Mouse (Mus musculus): ENCODE results near the gene Mta3. TPM values are rescaled to one million over a fixed set of nuclear protein-coding genes. Genes with fewer than 3 reads are reported as not detected.
"Not testable (repeated sequence)": the region's sequence is repeated elsewhere in the genome, so short reads cannot be mapped to it uniquely, and the experiment has no call there.

Mta3 gene
- polyA plus RNA-seq, 1 experiment: 162 TPM

DNA sequence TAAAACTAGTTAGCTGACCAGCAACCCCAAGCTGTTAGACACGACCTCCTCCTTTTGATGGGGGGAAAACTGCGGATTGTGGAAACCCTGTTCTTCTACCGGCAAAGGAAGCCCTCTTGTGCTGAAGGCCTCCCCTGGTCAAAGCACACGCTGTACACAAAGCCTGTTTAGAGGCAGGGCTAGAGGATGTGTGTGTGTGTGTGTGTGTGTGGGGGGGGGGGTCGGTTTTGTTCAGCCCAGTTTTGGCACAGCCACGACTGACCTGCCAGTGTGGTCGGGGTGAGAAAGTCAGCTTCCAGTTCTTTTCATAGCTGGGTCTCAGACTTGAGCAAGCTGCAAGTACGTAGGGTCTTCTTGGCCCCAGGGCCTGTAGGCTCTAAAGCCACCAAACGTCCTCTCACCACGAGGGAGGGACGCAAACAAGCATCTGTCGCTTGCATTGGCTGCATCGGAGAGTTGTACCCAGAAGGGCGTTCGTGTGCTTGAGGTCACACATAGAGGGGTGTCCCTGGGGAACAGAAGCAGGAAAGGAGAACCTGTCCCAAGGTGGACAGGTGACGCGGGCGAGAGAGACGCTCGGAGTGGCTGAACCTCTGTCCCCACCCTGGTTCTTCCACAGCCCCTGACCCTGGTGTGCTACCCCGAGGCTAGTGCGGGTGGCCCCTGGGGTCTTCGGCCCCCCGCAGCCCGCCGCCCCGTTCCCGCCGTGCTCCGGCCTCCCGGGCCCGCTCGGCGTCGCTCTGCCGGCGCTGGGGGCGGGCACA, 429 bp upstream of the Mta3 start:
- peak overlapping the region; percentile 96 for H3K9ac ChIP-seq (ENCODE audit: low read depth, poor library complexity, severe bottlenecking)
- H3K27me3 ChIP-seq (ENCODE audit: control insufficient read depth, insufficient read depth, low read length, poor library complexity, severe bottlenecking): no peaks in the 10 kb centered on the region
- H3K27ac ChIP-seq (ENCODE audit: insufficient read depth, low read length): peak overlapping the region; percentile 12
- no peak for TF ChIP-seq POLR2A (IDR thresholded peaks at IDR 0.05; ENCODE audit: insufficient read depth, low read length)
- no peak for TF ChIP-seq EP300 (IDR thresholded peaks at IDR 0.05; ENCODE audit: insufficient read depth, low read depth, low read length)
- TF ChIP-seq CTCF (IDR thresholded peaks at IDR 0.05; ENCODE audit: low read depth, low read length): no peak
- peaks cover 2% of the 10 kb centered on the region for H3K4me1 ChIP-seq (ENCODE audit: control insufficient read depth, insufficient read depth, low read length)
- H3K4me3 ChIP-seq (ENCODE audit: low read depth, low read length): peak overlapping the region; percentile 82
- H3K9me3 ChIP-seq (replicated peaks; ENCODE audit: control insufficient read depth, insufficient read depth, low read length, poor library complexity, severe bottlenecking): no peaks in the 10 kb centered on the region
- 0 out of 2 replicates have a peak, but pooled peaks cover 4% of the 10 kb centered on the region for H3K36me3 ChIP-seq (ENCODE audit: control insufficient read depth, insufficient read depth, low read length, poor library complexity, severe bottlenecking)

DNA sequence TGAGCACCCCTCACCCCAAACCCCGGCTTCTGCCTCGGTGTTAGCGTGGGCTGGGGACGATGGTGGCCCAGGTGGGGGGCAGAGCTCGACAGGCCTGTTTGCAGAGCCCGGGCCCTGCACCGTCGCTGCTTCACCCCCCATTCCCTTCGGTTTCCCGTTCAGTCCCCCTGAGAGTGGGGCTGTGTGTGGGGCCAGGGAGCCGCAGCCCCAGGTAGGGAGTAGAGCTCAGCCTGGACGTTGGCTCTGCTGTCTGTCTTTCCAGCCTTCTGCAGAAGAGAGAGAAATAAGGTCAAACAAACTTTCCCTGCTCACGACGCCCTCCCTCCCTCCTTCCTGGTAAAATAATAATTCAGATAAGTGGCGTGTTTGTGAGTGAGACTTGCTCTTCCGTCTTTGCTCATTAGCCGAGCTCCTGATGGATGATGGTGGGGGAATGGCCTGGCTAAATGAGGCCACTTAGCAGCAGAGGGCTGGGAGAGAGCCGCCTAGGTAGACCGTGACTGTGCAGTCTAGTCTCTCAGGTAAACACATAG, 697 bp downstream of the Mta3 start:
- H3K36me3 ChIP-seq (ENCODE audit: control insufficient read depth, insufficient read depth, low read length, poor library complexity, severe bottlenecking): 0 out of 2 replicates have a peak, but pooled peaks cover 5% of the 10 kb centered on the region
- no peaks in the 10 kb centered on the region for H3K9me3 ChIP-seq (replicated peaks; ENCODE audit: control insufficient read depth, insufficient read depth, low read length, poor library complexity, severe bottlenecking)
- TF ChIP-seq CTCF (IDR thresholded peaks at IDR 0.05; ENCODE audit: low read depth, low read length) (no peak), POLR2A (IDR thresholded peaks at IDR 0.05; ENCODE audit: insufficient read depth, low read length) (no peak), EP300 (IDR thresholded peaks at IDR 0.05; ENCODE audit: insufficient read depth, low read depth, low read length) (no peak)
- peak overlapping the region; percentile 84 for H3K4me3 ChIP-seq (ENCODE audit: low read depth, low read length)
- H3K4me1 ChIP-seq (ENCODE audit: control insufficient read depth, insufficient read depth, low read length): peaks cover 2% of the 10 kb centered on the region
- H3K27ac ChIP-seq (ENCODE audit: insufficient read depth, low read length): peak overlapping the region; percentile 78
- H3K27me3 ChIP-seq (ENCODE audit: control insufficient read depth, insufficient read depth, low read length, poor library complexity, severe bottlenecking): no peaks in the 10 kb centered on the region
- H3K9ac ChIP-seq (ENCODE audit: low read depth, poor library complexity, severe bottlenecking): peak overlapping the region; percentile 96

DNA sequence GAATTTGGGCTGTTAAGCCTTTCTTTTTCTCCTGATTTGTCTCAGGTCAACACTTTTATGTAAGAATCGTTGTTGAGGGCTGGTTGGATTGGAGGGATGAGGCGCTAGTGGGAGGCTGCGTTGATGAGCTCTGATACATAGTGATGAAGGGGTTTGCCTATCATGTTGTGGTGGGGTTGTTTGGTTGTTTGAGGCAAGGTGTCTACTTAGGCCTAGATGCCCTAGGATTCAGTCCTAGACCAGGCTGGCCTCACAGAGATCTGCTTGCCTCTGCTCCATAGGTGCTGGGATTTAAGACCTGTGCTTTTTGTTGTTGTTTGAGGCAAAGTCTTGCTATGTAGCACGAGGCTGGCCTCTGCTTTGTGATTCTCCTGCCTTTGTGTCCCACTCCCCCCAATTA, 1.4 kb downstream of the Mta3 start:
- Histone ChIP-seq H3K27ac (ENCODE audit: insufficient read depth, low read length) (peak overlapping the region; percentile 78), H3K4me1 (ENCODE audit: control insufficient read depth, insufficient read depth, low read length) (peaks cover 2% of the 10 kb centered on the region), H3K9ac (ENCODE audit: low read depth, poor library complexity, severe bottlenecking) (peak overlapping the region; percentile 96), H3K36me3 (ENCODE audit: control insufficient read depth, insufficient read depth, low read length, poor library complexity, severe bottlenecking) (0 out of 2 replicates have a peak, but pooled peaks cover 5% of the 10 kb centered on the region), H3K9me3 (replicated peaks; ENCODE audit: control insufficient read depth, insufficient read depth, low read length, poor library complexity, severe bottlenecking) (no peaks in the 10 kb centered on the region), H3K27me3 (ENCODE audit: control insufficient read depth, insufficient read depth, low read length, poor library complexity, severe bottlenecking) (no peaks in the 10 kb centered on the region), H3K4me3 (ENCODE audit: low read depth, low read length) (peak overlapping the region; percentile 43)
- TF ChIP-seq CTCF (IDR thresholded peaks at IDR 0.05; ENCODE audit: low read depth, low read length): no peak
- TF ChIP-seq POLR2A (IDR thresholded peaks at IDR 0.05; ENCODE audit: insufficient read depth, low read length): no peak
- no peak for TF ChIP-seq EP300 (IDR thresholded peaks at IDR 0.05; ENCODE audit: insufficient read depth, low read depth, low read length)

DNA sequence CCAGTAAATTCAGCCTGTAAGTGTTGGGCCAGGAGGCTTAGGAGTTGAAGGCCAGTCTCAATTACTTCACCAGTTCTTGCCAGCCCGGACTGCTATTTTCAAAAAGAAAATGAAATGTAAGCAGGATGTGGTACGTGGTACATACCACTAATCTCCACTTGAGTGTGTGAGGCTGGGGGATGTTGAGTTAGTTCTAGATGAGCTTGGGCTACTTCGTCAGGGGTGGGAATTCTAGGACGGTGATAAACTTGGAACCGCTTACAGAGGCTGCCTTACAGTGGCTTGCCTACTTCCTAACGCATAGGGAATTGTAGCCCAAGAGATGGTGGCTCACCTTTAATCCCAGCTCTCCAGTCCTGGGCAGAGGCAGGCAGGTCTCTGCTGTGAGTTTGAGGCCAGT, 1.9 kb downstream of the Mta3 start:
- peak overlapping the region; percentile 42 for H3K27ac ChIP-seq (ENCODE audit: insufficient read depth, low read length)
- H3K27me3 ChIP-seq (ENCODE audit: control insufficient read depth, insufficient read depth, low read length, poor library complexity, severe bottlenecking): no peaks in the 10 kb centered on the region
- H3K9ac ChIP-seq (ENCODE audit: low read depth, poor library complexity, severe bottlenecking): peak overlapping the region; percentile 96
- no peaks in the 10 kb centered on the region for H3K9me3 ChIP-seq (replicated peaks; ENCODE audit: control insufficient read depth, insufficient read depth, low read length, poor library complexity, severe bottlenecking)
- H3K4me1 ChIP-seq (ENCODE audit: control insufficient read depth, insufficient read depth, low read length): peaks cover 2% of the 10 kb centered on the region
- TF ChIP-seq POLR2A (IDR thresholded peaks at IDR 0.05; ENCODE audit: insufficient read depth, low read length) (no peak), EP300 (IDR thresholded peaks at IDR 0.05; ENCODE audit: insufficient read depth, low read depth, low read length) (no peak), CTCF (IDR thresholded peaks at IDR 0.05; ENCODE audit: low read depth, low read length) (no peak)
- 0 out of 2 replicates have a peak, but pooled peaks cover 5% of the 10 kb centered on the region for H3K36me3 ChIP-seq (ENCODE audit: control insufficient read depth, insufficient read depth, low read length, poor library complexity, severe bottlenecking)
- H3K4me3 ChIP-seq (ENCODE audit: low read depth, low read length): peak overlapping the region; percentile 43

DNA sequence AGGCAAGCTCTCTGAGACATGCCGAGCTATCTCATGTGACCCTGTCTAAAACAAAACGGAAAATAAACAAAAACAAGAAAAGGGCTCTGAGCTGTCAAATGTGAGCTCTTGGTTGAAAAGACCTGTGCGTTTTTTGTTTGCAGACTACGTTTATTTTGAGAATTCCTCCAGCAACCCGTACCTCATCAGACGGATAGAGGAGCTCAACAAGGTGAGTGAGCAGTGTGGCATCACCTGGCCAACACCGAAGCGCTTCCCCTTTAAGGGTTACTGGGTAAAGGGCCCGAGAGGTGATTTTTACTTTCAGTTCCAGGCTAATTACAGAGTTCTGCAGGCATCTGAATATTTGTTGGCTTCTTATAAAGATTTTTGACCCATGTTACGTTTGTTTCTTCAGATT, 2.3 kb downstream of the Mta3 start:
- Histone ChIP-seq H3K4me1 (ENCODE audit: control insufficient read depth, insufficient read depth, low read length) (peaks cover 2% of the 10 kb centered on the region), H3K4me3 (ENCODE audit: low read depth, low read length) (peak overlapping the region; percentile 43), H3K27ac (ENCODE audit: insufficient read depth, low read length) (peak overlapping the region; percentile 42), H3K9me3 (replicated peaks; ENCODE audit: control insufficient read depth, insufficient read depth, low read length, poor library complexity, severe bottlenecking) (no peaks in the 10 kb centered on the region), H3K36me3 (ENCODE audit: control insufficient read depth, insufficient read depth, low read length, poor library complexity, severe bottlenecking) (0 out of 2 replicates have a peak, but pooled peaks cover 5% of the 10 kb centered on the region), H3K27me3 (ENCODE audit: control insufficient read depth, insufficient read depth, low read length, poor library complexity, severe bottlenecking) (no peaks in the 10 kb centered on the region), H3K9ac (ENCODE audit: low read depth, poor library complexity, severe bottlenecking) (peak overlapping the region; percentile 96)
- no peak for TF ChIP-seq CTCF (IDR thresholded peaks at IDR 0.05; ENCODE audit: low read depth, low read length)

DNA sequence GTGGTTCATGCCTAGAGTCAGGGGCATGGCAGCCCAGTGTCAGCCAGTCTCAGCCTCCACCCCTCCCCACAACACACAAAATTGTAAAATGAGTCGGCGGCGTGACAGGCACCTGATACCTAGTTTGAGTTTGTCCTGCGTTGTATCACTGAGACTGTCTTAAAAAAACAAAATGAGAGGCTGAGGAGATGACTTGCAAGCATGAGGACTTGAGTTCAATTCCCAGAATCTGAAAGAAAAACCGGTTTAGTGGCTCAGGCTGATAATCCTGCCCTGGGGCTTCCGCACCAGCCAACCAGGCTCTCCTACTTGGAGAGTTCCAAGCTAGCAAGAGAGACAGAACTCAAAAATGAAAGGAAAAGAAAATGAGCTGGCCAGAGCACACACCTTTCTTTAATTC, 2.9 kb downstream of the Mta3 start:
- Histone ChIP-seq H3K9ac (ENCODE audit: low read depth, poor library complexity, severe bottlenecking) (no peak overlapping the region), H3K27ac (ENCODE audit: insufficient read depth, low read length) (peak overlapping the region; percentile 70)

DNA sequence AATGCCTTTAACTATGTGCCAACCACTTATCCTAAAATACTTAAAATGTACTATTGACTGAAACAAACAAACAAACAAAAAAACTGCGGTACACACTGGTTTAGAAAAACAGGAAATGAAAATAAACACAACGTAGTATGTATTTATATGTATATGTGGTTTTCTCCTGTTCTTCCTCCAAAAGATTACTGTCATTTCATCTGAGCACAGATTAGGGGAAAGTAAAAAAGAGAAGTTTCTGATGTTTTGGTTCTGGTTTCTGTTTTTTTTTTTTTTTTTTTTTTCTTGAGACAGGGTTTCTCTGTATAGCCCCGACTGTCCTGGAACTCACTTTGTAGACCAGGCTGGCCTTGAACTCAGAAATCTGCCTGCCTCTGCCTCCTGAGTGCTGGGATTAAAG, 3.6 kb downstream of the Mta3 start:
- H3K9me3 ChIP-seq (replicated peaks; ENCODE audit: control insufficient read depth, insufficient read depth, low read length, poor library complexity, severe bottlenecking); H3K4me1 ChIP-seq (ENCODE audit: control insufficient read depth, insufficient read depth, low read length); H3K27ac ChIP-seq (ENCODE audit: insufficient read depth, low read length); H3K27me3 ChIP-seq (ENCODE audit: control insufficient read depth, insufficient read depth, low read length, poor library complexity, severe bottlenecking); H3K9ac ChIP-seq (ENCODE audit: low read depth, poor library complexity, severe bottlenecking); H3K36me3 ChIP-seq (ENCODE audit: control insufficient read depth, insufficient read depth, low read length, poor library complexity, severe bottlenecking); H3K4me3 ChIP-seq (ENCODE audit: low read depth, low read length): not testable (repeated sequence)

More for the DNA sequence above, 2.9 kb downstream of the Mta3 start:
- H3K9me3 ChIP-seq (replicated peaks; ENCODE audit: control insufficient read depth, insufficient read depth, low read length, poor library complexity, severe bottlenecking): no peaks in the 10 kb centered on the region
- no peak for TF ChIP-seq CTCF (IDR thresholded peaks at IDR 0.05; ENCODE audit: low read depth, low read length)
- TF ChIP-seq EP300 (IDR thresholded peaks at IDR 0.05; ENCODE audit: insufficient read depth, low read depth, low read length): no peak
- TF ChIP-seq POLR2A (IDR thresholded peaks at IDR 0.05; ENCODE audit: insufficient read depth, low read length): no peak
- peaks cover 2% of the 10 kb centered on the region for H3K4me1 ChIP-seq (ENCODE audit: control insufficient read depth, insufficient read depth, low read length)
- H3K4me3 ChIP-seq (ENCODE audit: low read depth, low read length): peak overlapping the region; percentile 9; the same call in 1 of the 2 replicates
- H3K36me3 ChIP-seq (ENCODE audit: control insufficient read depth, insufficient read depth, low read length, poor library complexity, severe bottlenecking): 0 out of 2 replicates have a peak, but pooled peaks cover 5% of the 10 kb centered on the region
- H3K27me3 ChIP-seq (ENCODE audit: control insufficient read depth, insufficient read depth, low read length, poor library complexity, severe bottlenecking): no peaks in the 10 kb centered on the region

All from ES-Bruce4 (cell line).